Mouse (Mus musculus) liver, adult 2 months (tissue): Measurements from ENCODE around the gene Pard3.

Experiments
- CTCF ChIP-seq: fragments of 200-500 bp; IDR thresholded peaks from 2 replicates; pipeline ENCODE4 v1.5.1; 2011; ENCODE audit warnings: low read depth, low read length, control low read depth
- POLR2A ChIP-seq: fragments of 200-500 bp; IDR thresholded peaks from 2 replicates; pipeline ENCODE4 v1.6.1; 2011; ENCODE audit warnings: low read length, control low read depth; ENCODE audit not compliant: insufficient read depth; ENCODE audit errors: extremely low read depth

- no peak for TF ChIP-seq CTCF
- TF ChIP-seq POLR2A: no peak
Observed at GRCm38 (mm10) chr8:127143641-127144040, 79.9 kb downstream of the Pard3 start.
